10 mouse cellular contexts compared by ENCODE assay signal in genomic region chr10:71250472-71250871, GRCm38 (mm10). TPM values are rescaled to one million over a fixed set of nuclear protein-coding genes. Genes with fewer than 3 reads are reported as not detected.
DNase-seq lines count a peak whose midpoint lies in the region; TF ChIP-seq lines count a peak whose summit lies in the region.
"Had no signal": no experiment of that assay in that cellular context is flagged by ENCODE, and none has a peak within 500 bp of the region (broad histone marks: within the 10 kb centered on the region; RNA-seq: fewer than 3 reads in every experiment).

No protein-coding gene starts in this region.

- TF ChIP-seq POLR2A in olfactory bulb, adult 2 months (IDR thresholded peaks at IDR 0.05; ENCODE audit: insufficient read depth, low read depth, low read length) = no peak

- 62% methylated on average over 17 of the region's 17 CpGs for WGBS in olfactory bulb, adult 2 months

- 0 out of 2 replicates have a peak overlapping the region, but pooled peaks have one; percentile 8 for H3K4me3 ChIP-seq in olfactory bulb, adult 2 months (ENCODE audit: insufficient read depth, low read depth, low read length)
- H3K4me3 ChIP-seq: limb, embryonic 12.5 days had no signal

- H3K27ac ChIP-seq in olfactory bulb, adult 2 months (ENCODE audit: insufficient read depth, low read depth, low read length) = peak overlapping the region; percentile 22; the same call in 1 of the 2 replicates
- H3K27ac ChIP-seq: hindbrain, embryonic 14.5 days; limb, embryonic 12.5 days had no signal

- intact Hi-C loops in heart, postnatal 25 days (cut with DNase I) = no loop called here
- intact Hi-C loops in heart, postnatal 36 days (cut with DNase I) = no loop called here

- peaks cover 5% of the 10 kb centered on the region for H3K4me1 ChIP-seq in olfactory bulb, adult 2 months (ENCODE audit: control insufficient read depth, insufficient read depth, low read length)
- H3K4me1 ChIP-seq: limb, embryonic 12.5 days had no signal

- DNase-seq in heart, adult 18-20 months = peak; percentile 56 to 59
- DNase-seq in heart, postnatal 25 days (ENCODE audit: low spot score) = no peak
- DNase-seq in frontal cortex, postnatal 10 days (ENCODE audit: low spot score in 2 of 2) = peak; percentile 24 to 29
- DNase-seq in heart, postnatal 36 days = peak; percentile 23 to 37
- no peak for DNase-seq in MN1 (ENCODE audit: low spot score)
- DNase-seq in thymus, postnatal 10 days (ENCODE audit: low spot score in 2 of 2) = no peak
- no peak for DNase-seq in T-cell, adult 2 months (ENCODE audit: low spot score)

- no peak for TF ChIP-seq CTCF in olfactory bulb, adult 2 months (IDR thresholded peaks at IDR 0.05; ENCODE audit: insufficient read depth, low read depth, low read length)

RNA-seq across cellular contexts. Expression of gene Tfam, which starts 12.4 kb away (rescaled TPM):
- 10 to 100 TPM; 65.6 to 73.7 TPM for total RNA-seq in heart, adult 18-20 months (2021)
- 10 to 100 TPM; 62.7 TPM for total RNA-seq in heart, postnatal 25 days (2021)
- 10 to 100 TPM; 59.6 to 70.2 TPM for total RNA-seq in heart, postnatal 36 days (2021)
- not detected in 2 replicates for polyA plus RNA-seq in olfactory bulb, adult 2 months (2012; ENCODE audit: insufficient read depth, insufficient read length, low replicate concordance, missing spikeins)

RNA-seq across cellular contexts. Expression of gene Ube2d1, which starts 34.6 kb away (rescaled TPM):
- 10 to 100 TPM; 39.5 to 41.9 TPM for total RNA-seq in heart, adult 18-20 months (2021)
- 10 to 100 TPM; 46.5 to 53.1 TPM for total RNA-seq in heart, postnatal 25 days (2021)
- 10 to 100 TPM; 48.0 to 50.6 TPM for total RNA-seq in heart, postnatal 36 days (2021)
- polyA plus RNA-seq in olfactory bulb, adult 2 months (2012; ENCODE audit: insufficient read depth, insufficient read length, low replicate concordance, missing spikeins) = not detected in 2 replicates

Comparison
In these comparisons a context has a peak if more than half of its experiments do, and no peak if none do; other contexts are left out.
1. DNase-seq: peak in heart, adult 18-20 months (2 of 2), frontal cortex, postnatal 10 days (2 of 2) and heart, postnatal 36 days (2 of 2); none in heart, postnatal 25 days (single experiment), MN1 (single experiment), thymus, postnatal 10 days (0 of 2) and T-cell, adult 2 months (single experiment).